Mouse (Mus musculus) central nervous system, embryonic 14 days (tissue): ENCODE results near the gene Padi4. TPM values are rescaled to one million over a fixed set of nuclear protein-coding genes. Genes with fewer than 3 reads are reported as not detected.

Experiments used
- polyA plus RNA-seq: library from polyadenylated mRNA; depleted of rRNA; stranded (reverse); fragments of >200 nt; gene quantifications from 2 replicates; pipeline ENCODE4 v1.2.3, GENCODE M21; 2012; rRNA removed

Gene Padi4
- polyA plus RNA-seq: 0.11 and 0.12 TPM in 2 replicates

DNA sequence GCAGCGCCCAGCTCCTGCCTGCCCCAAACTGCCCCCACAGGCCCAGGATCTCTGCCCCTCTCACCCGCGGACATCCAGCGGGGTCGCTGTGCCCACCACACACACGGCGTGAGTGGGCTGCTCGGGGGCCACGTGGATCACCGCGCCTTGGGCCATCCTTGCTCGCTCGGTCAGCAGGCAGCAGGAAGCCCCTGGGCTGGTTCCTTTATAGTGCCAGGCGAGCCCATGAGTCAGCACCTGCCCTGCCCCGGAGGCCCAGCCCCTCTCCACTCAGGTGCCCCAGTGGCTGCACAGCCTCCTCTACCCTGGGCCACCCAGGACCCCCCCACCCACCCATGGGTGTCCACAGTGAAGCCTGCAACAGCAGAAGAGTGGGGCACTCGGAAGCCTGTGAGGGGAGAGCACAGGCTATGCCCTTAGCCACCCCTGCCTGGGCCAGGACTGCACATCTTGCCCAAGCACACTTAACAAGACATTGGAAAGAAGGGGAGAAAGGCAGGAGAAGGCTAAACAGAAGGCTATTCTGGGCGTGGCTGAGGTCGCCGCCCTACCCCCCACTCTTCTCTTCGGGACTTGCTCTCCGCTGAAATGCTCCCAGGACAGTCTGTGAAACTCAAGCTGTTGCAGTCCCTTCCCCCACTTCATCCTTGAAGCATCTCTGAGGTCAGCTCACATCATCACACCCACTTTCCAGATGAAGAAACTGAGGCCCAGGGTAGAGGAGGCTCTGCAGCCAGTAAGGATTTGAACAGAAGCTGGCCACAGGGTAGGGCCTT is at the start of gene Padi4:
TSS of gene Padi4 (minus strand) at position 212 of the 776 bp plus-strand sequence.

DNA sequence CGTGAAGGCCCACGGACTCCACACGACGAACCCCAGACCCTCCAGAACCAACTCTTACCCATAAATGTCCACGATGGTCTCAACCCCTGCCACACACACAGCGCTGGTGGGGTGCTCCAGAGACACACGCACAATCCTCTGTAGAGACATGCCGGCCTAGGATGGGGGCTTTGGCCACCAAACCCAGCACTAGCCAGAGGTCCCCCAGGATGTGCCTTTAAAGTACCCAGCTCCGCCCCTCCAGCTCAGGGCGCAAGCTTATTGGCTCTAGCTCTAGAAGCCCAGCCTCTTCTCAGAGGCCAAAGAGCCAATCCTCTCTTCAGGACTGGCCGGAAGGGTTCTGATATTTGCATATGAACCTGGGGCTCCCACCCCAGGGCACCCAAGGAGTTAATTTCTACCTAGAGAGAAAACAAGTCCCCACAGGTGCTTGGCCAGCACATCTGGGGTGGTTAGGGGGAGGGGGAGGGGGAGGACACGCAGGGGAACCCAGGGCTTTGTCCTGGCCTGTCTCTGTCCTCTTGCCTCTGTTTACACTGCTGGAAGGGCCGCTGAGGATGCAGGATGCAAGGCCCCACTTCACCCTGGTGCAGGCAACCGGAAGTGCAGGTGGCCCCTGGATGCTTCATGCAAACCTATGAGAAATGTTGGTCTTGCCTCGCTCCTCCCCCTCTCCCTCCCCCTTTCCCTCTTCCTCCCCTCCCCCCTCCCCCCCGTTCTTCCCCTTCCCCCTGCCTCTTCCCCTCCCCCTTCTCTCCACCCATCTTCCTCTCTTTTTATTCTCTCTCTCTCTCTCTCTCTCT is 36.6 kb upstream of the Padi4 start, which contains the start of gene Padi3:
TSS of gene Padi3 (minus strand) at position 191 of the 803 bp plus-strand sequence.

DNA sequence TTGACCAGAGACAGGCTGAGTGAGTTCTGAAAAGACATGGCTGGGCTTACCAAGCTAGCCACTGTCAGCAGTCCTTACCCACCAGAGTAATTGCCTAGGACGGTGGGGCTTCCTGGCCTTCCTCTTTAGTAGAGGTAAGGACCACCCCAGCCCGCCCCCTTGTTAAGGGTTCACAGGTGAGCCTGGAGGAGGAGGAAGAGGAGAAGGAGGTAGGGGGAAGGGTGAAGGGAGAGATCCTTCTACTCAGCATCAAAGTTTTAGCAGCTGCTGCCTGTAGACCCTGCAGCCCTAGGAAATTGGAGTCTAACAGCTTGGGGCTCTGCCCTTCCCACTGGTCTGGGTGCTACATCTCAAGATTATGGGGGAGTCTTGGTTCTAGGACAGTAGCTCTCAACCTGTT is 31.5 kb downstream of the Padi4 start, which contains the start of gene Padi6:
TSS of gene Padi6 (minus strand) at position 101 of the 400 bp plus-strand sequence.

GRCm38 (mm10) chr4:140700269-140701018 is 73.6 kb downstream of the Padi4 start, which contains the start of gene Rcc2:
Gene Rcc2, plus strand, starts transcription at chr4:140700541.

Other genes starting within 250 kb of the Padi4 start
- 35.0 and 39.1 TPM in 2 replicates for gene Arhgef10l, start 108.2 kb downstream of the Padi4 start, polyA plus RNA-seq
- gene Rcc2, start 73.7 kb downstream of the Padi4 start, polyA plus RNA-seq: 98.9 and 110 TPM in 2 replicates
- 0.05 TPM in 1 of 2 replicates, not detected in the other for gene Padi6, start 31.6 kb downstream of the Padi4 start, polyA plus RNA-seq
- 0.08 TPM in 1 of 2 replicates, not detected in the other for gene Padi3, start 36.4 kb upstream of the Padi4 start, polyA plus RNA-seq
- gene Padi1, start 71.5 kb upstream of the Padi4 start, polyA plus RNA-seq: 0.07 and 0.10 TPM in 2 replicates
- 0.36 and 1.0 TPM in 2 replicates for gene Padi2, start 132.1 kb upstream of the Padi4 start, polyA plus RNA-seq
- 229 and 247 TPM in 2 replicates for gene Sdhb, start 187.0 kb upstream of the Padi4 start, polyA plus RNA-seq
- 189 and 190 TPM in 2 replicates for gene Atp13a2, start 212.6 kb upstream of the Padi4 start, polyA plus RNA-seq
- 234 and 286 TPM in 2 replicates for gene Mfap2, start 236.2 kb upstream of the Padi4 start, polyA plus RNA-seq